11 mouse cellular contexts compared by ENCODE assay signal in genomic region chr8:87860905-87861304, GRCm38 (mm10).
DNase-seq lines count a peak whose midpoint lies in the region; ATAC-seq and TF ChIP-seq lines count a peak whose summit lies in the region.
"Had no signal": no experiment of that assay in that cellular context is flagged by ENCODE, and none has a peak within 500 bp of the region (broad histone marks: within the 10 kb centered on the region; RNA-seq: fewer than 3 reads in every experiment).

No protein-coding gene starts in this region.

- no peaks in the 10 kb centered on the region for H3K27me3 ChIP-seq in limb, embryonic 14.5 days (ENCODE audit: control insufficient read depth, insufficient read depth, low read length)
- H3K27me3 ChIP-seq in stomach, postnatal 0 days (ENCODE audit: control insufficient read depth, insufficient read depth, low read length) = no peaks in the 10 kb centered on the region

- TF ChIP-seq EP300 in stomach, postnatal 0 days (optimal IDR thresholded peaks at IDR 0.05) = no peak

- DNase-seq in frontal cortex, postnatal 25 days (ENCODE audit: low spot score in 2 of 2) = no peak
- DNase-seq in left cerebral cortex, postnatal 25 days (ENCODE audit: low spot score in 2 of 2) = peak; percentile 17 to 19
- DNase-seq in left cerebral cortex, adult 2 months (ENCODE audit: extremely low spot score in 1 of 2, low spot score in 2 of 2) = no peak
- DNase-seq in limb, embryonic 14.5 days (ENCODE audit: low spot score) = no peak
- DNase-seq in stomach, postnatal 0 days (ENCODE audit: low spot score) = no peak
- DNase-seq in spleen, postnatal 10 days (ENCODE audit: low spot score in 2 of 2) = no peak
- no peak for DNase-seq in right cerebral cortex, adult 18-20 months
- DNase-seq: B cell, adult 2 months; liver had no signal

- peaks cover 19% of the 10 kb centered on the region for H3K36me3 ChIP-seq in limb, embryonic 14.5 days (ENCODE audit: control insufficient read depth, insufficient read depth, low read length)
- H3K36me3 ChIP-seq in stomach, postnatal 0 days (ENCODE audit: control insufficient read depth, insufficient read depth, low read length) = no peaks in the 10 kb centered on the region

- H3K27ac ChIP-seq in left cerebral cortex, adult 2 months = no peak overlapping the region
- no peak overlapping the region for H3K27ac ChIP-seq in limb, embryonic 14.5 days (replicated peaks; ENCODE audit: low read depth, low read length)
- H3K27ac ChIP-seq in stomach, postnatal 0 days (replicated peaks) = peak overlapping the region; percentile 30

- no peak for TF ChIP-seq CTCF in left cerebral cortex, adult 2 months (IDR thresholded peaks at IDR 0.05)
- no peak for TF ChIP-seq CTCF in stomach, postnatal 0 days (IDR thresholded peaks at IDR 0.05; ENCODE audit: low read depth)

- H3K4me2 ChIP-seq in limb, embryonic 14.5 days (replicated peaks; ENCODE audit: low read depth, low read length, severe bottlenecking) = peak overlapping the region; percentile 6; the same call in 1 of the 2 replicates
- H3K4me2 ChIP-seq in stomach, postnatal 0 days (replicated peaks; ENCODE audit: low read depth) = peak overlapping the region; percentile 31; the same call in 1 of the 2 replicates

- no peaks in the 10 kb centered on the region for H3K9me3 ChIP-seq in limb, embryonic 14.5 days (ENCODE audit: control insufficient read depth, low read length)
- H3K9me3 ChIP-seq in stomach, postnatal 0 days (ENCODE audit: control insufficient read depth, low read length) = no peaks in the 10 kb centered on the region

- TF ChIP-seq POLR2A in limb, embryonic 14.5 days (IDR thresholded peaks at IDR 0.05; ENCODE audit: borderline replicate concordance, extremely low read depth, insufficient read depth, insufficient read length) = no peak

- 17% methylated on average over 6 of the region's 6 CpGs for WGBS in limb, embryonic 14.5 days
- WGBS in stomach, postnatal 0 days = 66% methylated on average over 6 of the region's 6 CpGs

- no peak overlapping the region for H3K4me3 ChIP-seq in left cerebral cortex, adult 2 months
- no peak overlapping the region for H3K4me3 ChIP-seq in limb, embryonic 14.5 days (replicated peaks; ENCODE audit: low read length)
- H3K4me3 ChIP-seq in stomach, postnatal 0 days (ENCODE audit: low read depth, low read length) = no peak overlapping the region

- H3K4me1 ChIP-seq in limb, embryonic 14.5 days (ENCODE audit: control insufficient read depth, insufficient read depth, low read length) = peaks cover 36% of the 10 kb centered on the region
- H3K4me1 ChIP-seq in stomach, postnatal 0 days (replicated peaks; ENCODE audit: control insufficient read depth, insufficient read depth) = no peaks in the 10 kb centered on the region

- intact Hi-C loops in left cerebral cortex, postnatal 25 days (cut with DNase I) = no loop called here
- intact Hi-C loops in left cerebral cortex, adult 2 months (cut with DNase I) = no loop called here

- ATAC-seq in frontal cortex, adult (ENCODE audit: low TSS enrichment) = peak; percentile 57
- no peak for ATAC-seq in limb, embryonic 14.5 days (ENCODE audit: low FRiP score, low read depth)
- no peak for ATAC-seq in stomach, postnatal 0 days (ENCODE audit: low FRiP score, low TSS enrichment)
- ATAC-seq: lung, postnatal 0 days had no signal

- no peak overlapping the region for H3K9ac ChIP-seq in limb, embryonic 14.5 days (ENCODE audit: low read depth, low read length, severe bottlenecking)
- H3K9ac ChIP-seq in stomach, postnatal 0 days (ENCODE audit: low read length) = no peak overlapping the region

Comparison
In these comparisons a context has a peak if more than half of its experiments do, and no peak if none do; other contexts are left out.
1. DNase-seq: peak in left cerebral cortex, postnatal 25 days (2 of 2); none in frontal cortex, postnatal 25 days (0 of 2), left cerebral cortex, adult 2 months (0 of 2), limb, embryonic 14.5 days (single experiment), stomach, postnatal 0 days (single experiment), spleen, postnatal 10 days (0 of 2) and right cerebral cortex, adult 18-20 months (single experiment).